Mouse (Mus musculus): ENCODE measurements at regions not wholly inside any gene's neighbourhood (a gene's known extent, or its start where the extent isn't known, plus 50 kb on each side); places are given as distances from the start of the nearest gene placed in this dataset.

GRCm38 (mm10) chr1:57032407-57032806, 54.0 kb upstream of the Satb2 start:
- Histone ChIP-seq H3K27me3 (ENCODE audit: control insufficient read depth, insufficient read depth, low read length) (no peaks in the 10 kb centered on the region), H3K36me3 (ENCODE audit: control insufficient read depth, insufficient read depth, low read length) (no peaks in the 10 kb centered on the region), H3K9ac (ENCODE audit: low read length) (no peak overlapping the region), H3K9me3 (ENCODE audit: control insufficient read depth, low read length) (no peaks in the 10 kb centered on the region), H3K27ac (replicated peaks; ENCODE audit: low read depth, low read length) (no peak overlapping the region), H3K4me2 (ENCODE audit: low read depth, severe bottlenecking) (no peak overlapping the region), H3K4me1 (ENCODE audit: control insufficient read depth, insufficient read depth, low read length) (no peaks in the 10 kb centered on the region), H3K4me3 (ENCODE audit: low read depth, low read length) (no peak overlapping the region)
- DNase-seq (ENCODE audit: low spot score), result no peak
- ATAC-seq (ENCODE audit: insufficient number of reproducible peaks, low FRiP score, low TSS enrichment, low read depth), result no peak
- 92% methylated on average over 2 of the region's 2 CpGs for WGBS

- Histone ChIP-seq H3K27ac (replicated peaks; ENCODE audit: low read depth, low read length) (no peak overlapping the region), H3K9me3 (ENCODE audit: control insufficient read depth, low read length) (no peaks in the 10 kb centered on the region), H3K27me3 (ENCODE audit: control insufficient read depth, insufficient read depth, low read length) (no peaks in the 10 kb centered on the region), H3K4me3 (ENCODE audit: low read depth, low read length) (no peak overlapping the region), H3K36me3 (ENCODE audit: control insufficient read depth, insufficient read depth, low read length) (no peaks in the 10 kb centered on the region), H3K4me2 (ENCODE audit: low read depth, severe bottlenecking) (no peak overlapping the region), H3K9ac (ENCODE audit: low read length) (no peak overlapping the region), H3K4me1 (ENCODE audit: control insufficient read depth, insufficient read depth, low read length) (no peaks in the 10 kb centered on the region)
- no peak for DNase-seq (ENCODE audit: low spot score)
- WGBS, result 82% methylated on average over 2 of the region's 2 CpGs
- ATAC-seq (ENCODE audit: insufficient number of reproducible peaks, low FRiP score, low TSS enrichment, low read depth), result no peak
Measured at GRCm38 (mm10) chr1:57033244-57033643, 54.8 kb upstream of the Satb2 start.

- no peaks in the 10 kb centered on the region for H3K36me3 ChIP-seq (ENCODE audit: control insufficient read depth, insufficient read depth, low read length)
- H3K27ac ChIP-seq (replicated peaks; ENCODE audit: low read depth, low read length), result no peak overlapping the region
- no peak for DNase-seq (ENCODE audit: low spot score)
- ATAC-seq (ENCODE audit: insufficient number of reproducible peaks, low FRiP score, low TSS enrichment, low read depth), result no peak
- no peaks in the 10 kb centered on the region for H3K4me1 ChIP-seq (ENCODE audit: control insufficient read depth, insufficient read depth, low read length)
- H3K9ac ChIP-seq (ENCODE audit: low read length), result no peak overlapping the region
- WGBS, result 77% methylated on average over 6 of the region's 6 CpGs
- no peaks in the 10 kb centered on the region for H3K27me3 ChIP-seq (ENCODE audit: control insufficient read depth, insufficient read depth, low read length)
- H3K4me2 ChIP-seq (ENCODE audit: low read depth, severe bottlenecking), result no peak overlapping the region
- no peaks in the 10 kb centered on the region for H3K9me3 ChIP-seq (ENCODE audit: control insufficient read depth, low read length)
- H3K4me3 ChIP-seq (ENCODE audit: low read depth, low read length), result no peak overlapping the region
Measured at GRCm38 (mm10) chr1:57034411-57034810, 56.0 kb upstream of the Satb2 start.

GRCm38 (mm10) chr1:57036382-57036781, 57.9 kb upstream of the Satb2 start:
- no peak for ATAC-seq (ENCODE audit: insufficient number of reproducible peaks, low FRiP score, low TSS enrichment, low read depth)
- DNase-seq (ENCODE audit: low spot score), result no peak
- 66% methylated on average over 3 of the region's 3 CpGs for WGBS

DNA sequence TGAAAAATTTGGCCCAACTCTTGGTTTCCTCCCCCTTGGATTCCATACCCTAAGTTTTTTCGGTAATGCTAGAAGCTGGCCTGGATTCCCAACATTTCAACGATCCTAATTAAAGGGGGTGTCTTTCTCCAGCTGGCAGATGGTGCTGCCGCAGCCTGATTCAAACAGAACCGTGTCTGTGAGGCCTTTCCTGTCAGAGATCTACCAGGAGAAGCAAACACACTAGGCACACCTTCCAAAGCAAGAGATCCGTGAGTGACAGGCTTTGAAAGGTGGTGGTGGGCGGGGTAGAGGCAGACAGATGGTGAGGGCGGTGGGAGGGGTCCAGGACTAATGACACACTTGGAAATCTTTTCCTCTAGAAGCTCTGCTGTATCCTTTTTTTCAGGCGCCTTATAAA, 61.8 kb upstream of the Satb2 start:
- Histone ChIP-seq H3K4me3 (ENCODE audit: low read depth, low read length) (no peak overlapping the region), H3K36me3 (ENCODE audit: control insufficient read depth, insufficient read depth, low read length) (no peaks in the 10 kb centered on the region), H3K9ac (ENCODE audit: low read length) (no peak overlapping the region), H3K4me1 (ENCODE audit: control insufficient read depth, insufficient read depth, low read length) (no peaks in the 10 kb centered on the region), H3K4me2 (ENCODE audit: low read depth, severe bottlenecking) (no peak overlapping the region), H3K9me3 (ENCODE audit: control insufficient read depth, low read length) (no peaks in the 10 kb centered on the region), H3K27me3 (ENCODE audit: control insufficient read depth, insufficient read depth, low read length) (no peaks in the 10 kb centered on the region), H3K27ac (replicated peaks; ENCODE audit: low read depth, low read length) (no peak overlapping the region)
- no peak for DNase-seq (ENCODE audit: low spot score)
- ATAC-seq (ENCODE audit: insufficient number of reproducible peaks, low FRiP score, low TSS enrichment, low read depth), result no peak
- 41% methylated on average over 8 of the region's 8 CpGs for WGBS

More at GRCm38 (mm10) chr1:57036382-57036781, 57.9 kb upstream of the Satb2 start:
- H3K27me3 ChIP-seq (ENCODE audit: control insufficient read depth, insufficient read depth, low read length), result no peaks in the 10 kb centered on the region
- no peak overlapping the region for H3K4me2 ChIP-seq (ENCODE audit: low read depth, severe bottlenecking)
- H3K4me3 ChIP-seq (ENCODE audit: low read depth, low read length), result no peak overlapping the region
- H3K9ac ChIP-seq (ENCODE audit: low read length), result no peak overlapping the region
- no peaks in the 10 kb centered on the region for H3K4me1 ChIP-seq (ENCODE audit: control insufficient read depth, insufficient read depth, low read length)
- no peaks in the 10 kb centered on the region for H3K9me3 ChIP-seq (ENCODE audit: control insufficient read depth, low read length)
- H3K36me3 ChIP-seq (ENCODE audit: control insufficient read depth, insufficient read depth, low read length), result no peaks in the 10 kb centered on the region
- H3K27ac ChIP-seq (replicated peaks; ENCODE audit: low read depth, low read length), result no peak overlapping the region

- no peak overlapping the region for H3K9ac ChIP-seq (ENCODE audit: low read length)
- H3K4me2 ChIP-seq (ENCODE audit: low read depth, severe bottlenecking), result no peak overlapping the region
- H3K4me1 ChIP-seq (ENCODE audit: control insufficient read depth, insufficient read depth, low read length), result no peaks in the 10 kb centered on the region
- H3K4me3 ChIP-seq (ENCODE audit: low read depth, low read length), result no peak overlapping the region
- H3K27ac ChIP-seq (replicated peaks; ENCODE audit: low read depth, low read length), result no peak overlapping the region
- ATAC-seq (ENCODE audit: insufficient number of reproducible peaks, low FRiP score, low TSS enrichment, low read depth), result no peak
- H3K27me3 ChIP-seq (ENCODE audit: control insufficient read depth, insufficient read depth, low read length), result no peaks in the 10 kb centered on the region
- H3K36me3 ChIP-seq (ENCODE audit: control insufficient read depth, insufficient read depth, low read length), result no peaks in the 10 kb centered on the region
- no peak for DNase-seq (ENCODE audit: low spot score)
- H3K9me3 ChIP-seq (ENCODE audit: control insufficient read depth, low read length), result no peaks in the 10 kb centered on the region
Measured at GRCm38 (mm10) chr1:57041578-57041977, 63.1 kb upstream of the Satb2 start.

DNA sequence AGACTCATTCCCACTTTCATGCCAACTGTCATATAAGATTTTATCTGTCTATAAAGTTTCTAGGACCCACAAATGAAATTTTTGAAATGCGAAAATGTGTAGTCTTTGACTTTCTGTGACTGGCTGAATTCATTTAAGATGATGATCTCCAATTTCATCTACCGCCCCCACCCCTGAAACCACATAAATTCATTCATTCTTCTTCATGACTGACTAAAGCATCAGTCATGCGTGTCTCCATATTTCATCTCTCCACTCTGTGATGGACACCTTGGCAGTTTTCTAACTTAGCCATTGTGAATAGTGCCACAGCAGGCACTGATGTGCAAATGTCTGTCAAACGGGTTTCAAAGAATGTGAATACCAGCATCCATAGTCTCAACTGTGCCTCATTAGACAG, 75.4 kb upstream of the Satb2 start:
- 95% methylated on average over 4 of the region's 4 CpGs for WGBS
- H3K27ac ChIP-seq (replicated peaks; ENCODE audit: low read depth, low read length), result no peak overlapping the region
- no peaks in the 10 kb centered on the region for H3K9me3 ChIP-seq (ENCODE audit: control insufficient read depth, low read length)
- H3K9ac ChIP-seq (ENCODE audit: low read length), result no peak overlapping the region
- ATAC-seq (ENCODE audit: insufficient number of reproducible peaks, low FRiP score, low TSS enrichment, low read depth) (no peak), DNase-seq (ENCODE audit: low spot score) (no peak)
- no peaks in the 10 kb centered on the region for H3K4me1 ChIP-seq (ENCODE audit: control insufficient read depth, insufficient read depth, low read length)
- no peaks in the 10 kb centered on the region for H3K27me3 ChIP-seq (ENCODE audit: control insufficient read depth, insufficient read depth, low read length)
- H3K4me2 ChIP-seq (ENCODE audit: low read depth, severe bottlenecking), result no peak overlapping the region
- no peak overlapping the region for H3K4me3 ChIP-seq (ENCODE audit: low read depth, low read length)
- no peaks in the 10 kb centered on the region for H3K36me3 ChIP-seq (ENCODE audit: control insufficient read depth, insufficient read depth, low read length)

GRCm38 (mm10) chr1:57055976-57056375, 77.5 kb upstream of the Satb2 start:
- Histone ChIP-seq H3K36me3 (ENCODE audit: control insufficient read depth, insufficient read depth, low read length) (no peaks in the 10 kb centered on the region), H3K27ac (replicated peaks; ENCODE audit: low read depth, low read length) (no peak overlapping the region), H3K27me3 (ENCODE audit: control insufficient read depth, insufficient read depth, low read length) (no peaks in the 10 kb centered on the region), H3K9me3 (ENCODE audit: control insufficient read depth, low read length) (no peaks in the 10 kb centered on the region), H3K4me2 (ENCODE audit: low read depth, severe bottlenecking) (no peak overlapping the region), H3K9ac (ENCODE audit: low read length) (no peak overlapping the region), H3K4me1 (ENCODE audit: control insufficient read depth, insufficient read depth, low read length) (no peaks in the 10 kb centered on the region), H3K4me3 (ENCODE audit: low read depth, low read length) (no peak overlapping the region)
- WGBS, result 87% methylated on average over 9 of the region's 9 CpGs
- no peak for ATAC-seq (ENCODE audit: insufficient number of reproducible peaks, low FRiP score, low TSS enrichment, low read depth)
- no peak for DNase-seq (ENCODE audit: low spot score)

- no peak overlapping the region for H3K4me3 ChIP-seq (ENCODE audit: low read depth, low read length)
- H3K36me3 ChIP-seq (ENCODE audit: control insufficient read depth, insufficient read depth, low read length), result no peaks in the 10 kb centered on the region
- no peak for DNase-seq (ENCODE audit: low spot score)
- 84% methylated on average over 3 of the region's 3 CpGs for WGBS
- H3K4me2 ChIP-seq (ENCODE audit: low read depth, severe bottlenecking), result no peak overlapping the region
- H3K9me3 ChIP-seq (ENCODE audit: control insufficient read depth, low read length), result no peaks in the 10 kb centered on the region
- no peak overlapping the region for H3K27ac ChIP-seq (replicated peaks; ENCODE audit: low read depth, low read length)
- ATAC-seq (ENCODE audit: insufficient number of reproducible peaks, low FRiP score, low TSS enrichment, low read depth), result no peak
- H3K27me3 ChIP-seq (ENCODE audit: control insufficient read depth, insufficient read depth, low read length), result no peaks in the 10 kb centered on the region
- H3K4me1 ChIP-seq (ENCODE audit: control insufficient read depth, insufficient read depth, low read length), result no peaks in the 10 kb centered on the region
- H3K9ac ChIP-seq (ENCODE audit: low read length), result no peak overlapping the region
Measured at GRCm38 (mm10) chr1:57059216-57059615, 80.8 kb upstream of the Satb2 start.
